18 mouse cellular contexts compared by ENCODE assay signal in the genomic region with DNA sequence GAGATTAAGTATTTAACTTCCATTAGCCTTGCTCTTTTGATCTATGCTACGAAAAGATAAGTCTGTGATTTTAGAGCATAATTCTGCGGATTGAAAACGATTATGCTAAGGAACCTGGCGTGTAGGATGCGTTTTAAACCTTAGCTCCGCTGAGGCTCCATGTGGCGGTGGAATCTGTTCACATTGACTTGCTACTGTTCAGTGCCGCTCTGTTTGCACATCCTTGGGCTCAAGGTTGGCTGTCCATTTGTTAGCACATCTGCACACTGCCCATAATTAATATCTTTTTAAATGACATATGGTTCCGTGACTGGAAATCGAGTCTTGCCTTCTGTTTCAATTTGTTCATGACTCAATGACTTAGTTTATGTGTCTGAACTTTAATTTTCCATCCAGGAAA.
"Had no signal": no experiment of that assay in that cellular context is flagged by ENCODE, and none has a peak within 500 bp of the region (broad histone marks: within the 10 kb centered on the region; RNA-seq: fewer than 3 reads in every experiment).

No protein-coding gene starts in this region.

- H3K9me3 ChIP-seq: lung, embryonic 15.5 days; neural tube, embryonic 13.5 days; neural tube, embryonic 15.5 days had no signal

- H3K27me3 ChIP-seq: lung, embryonic 15.5 days; megakaryocyte, embryonic 14.5 days; neural tube, embryonic 13.5 days; neural tube, embryonic 15.5 days had no signal

- H3K4me1 ChIP-seq: lung, embryonic 15.5 days; megakaryocyte, embryonic 14.5 days had no signal

- DNase-seq: lung, adult 2 months; lung, postnatal 14 days; midbrain, embryonic 14.5 days; right cerebral cortex, adult 18-20 months; right cerebral cortex, postnatal 25 days; spleen, adult 18-20 months; thymus, adult 18-20 months; thymus, postnatal 14 days; thymus, postnatal 36 days had no signal

- H3K4me2 ChIP-seq: lung, embryonic 15.5 days; midbrain, embryonic 11.5 days; neural tube, embryonic 13.5 days; neural tube, embryonic 15.5 days had no signal

- H3K4me3 ChIP-seq: lung, embryonic 15.5 days; myocyte; neural tube, embryonic 13.5 days; neural tube, embryonic 15.5 days had no signal

- H3K27ac ChIP-seq: lung, embryonic 15.5 days; macrophage; neural tube, embryonic 13.5 days; neural tube, embryonic 15.5 days had no signal

- H3K36me3 ChIP-seq: lung, embryonic 15.5 days; neural tube, embryonic 13.5 days; neural tube, embryonic 15.5 days had no signal

- ATAC-seq: lung, postnatal 0 days; midbrain, embryonic 16.5 days had no signal

- H3K9ac ChIP-seq: lung, embryonic 15.5 days; neural tube, embryonic 13.5 days; neural tube, embryonic 15.5 days had no signal
